Comparison of ENCODE assay signal across 8 mouse cellular contexts in the genomic region with DNA sequence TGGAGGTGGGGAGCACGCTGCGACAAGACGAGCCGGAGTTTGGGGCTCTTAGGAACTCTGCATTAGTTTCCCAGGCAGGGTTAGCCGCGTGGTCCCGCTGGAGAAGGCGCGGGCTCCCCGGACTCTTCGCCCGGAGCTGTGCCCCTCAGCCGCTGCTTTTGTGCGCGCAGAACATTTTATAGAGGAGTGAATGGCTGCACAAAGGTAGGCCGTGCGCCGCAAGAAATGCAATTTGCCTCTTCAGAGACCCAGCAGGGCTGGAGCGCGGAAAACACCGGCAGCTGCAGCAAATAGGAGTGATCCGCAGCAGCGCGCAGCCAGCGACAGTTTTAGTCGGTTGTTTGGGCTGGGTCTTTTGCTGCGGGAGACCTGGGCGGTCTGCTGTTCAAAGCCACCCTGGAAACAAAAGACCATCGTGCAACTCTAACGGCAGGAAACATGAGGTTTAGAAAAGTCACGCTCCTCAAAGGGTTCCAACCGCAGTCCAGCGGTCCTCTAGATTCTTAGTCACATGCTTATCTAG. TPM values are rescaled to one million over a fixed set of nuclear protein-coding genes. Genes with fewer than 3 reads are reported as not detected.
DNase-seq lines count a peak whose midpoint lies in the region; ATAC-seq and TF ChIP-seq lines count a peak whose summit lies in the region.

Zfp800 (minus strand) TSS at position 325 of the 523 bp plus-strand sequence.

- no peaks in the 10 kb centered on the region for H3K9me3 ChIP-seq in lung, embryonic 14.5 days (ENCODE audit: low read depth, low read length)
- H3K9me3 ChIP-seq in forebrain, embryonic 12.5 days = 0 out of 2 replicates have a peak, but pooled peaks cover 4% of the 10 kb centered on the region
- H3K9me3 ChIP-seq in intestine, embryonic 14.5 days (ENCODE audit: control insufficient read depth, low read length) = peaks cover 7% of the 10 kb centered on the region; the same call in 1 of the 2 replicates
- H3K9me3 ChIP-seq in megakaryocyte, embryonic 14.5 days = peaks cover 16% of the 10 kb centered on the region
- no peaks in the 10 kb centered on the region for H3K9me3 ChIP-seq in stomach, postnatal 0 days (ENCODE audit: control insufficient read depth, low read length)

- H3K4me1 ChIP-seq in lung, embryonic 14.5 days (ENCODE audit: insufficient read depth) = no peaks in the 10 kb centered on the region
- peaks cover 24% of the 10 kb centered on the region for H3K4me1 ChIP-seq in forebrain, embryonic 12.5 days
- no peaks in the 10 kb centered on the region for H3K4me1 ChIP-seq in intestine, embryonic 14.5 days (replicated peaks; ENCODE audit: control insufficient read depth, insufficient read depth, low read length)
- peaks cover 13% of the 10 kb centered on the region for H3K4me1 ChIP-seq in megakaryocyte, embryonic 14.5 days
- no peaks in the 10 kb centered on the region for H3K4me1 ChIP-seq in stomach, postnatal 0 days (replicated peaks; ENCODE audit: control insufficient read depth, insufficient read depth)

- H3K36me3 ChIP-seq in lung, embryonic 14.5 days (ENCODE audit: insufficient read depth) = no peaks in the 10 kb centered on the region
- no peaks in the 10 kb centered on the region for H3K36me3 ChIP-seq in forebrain, embryonic 12.5 days (replicated peaks)
- H3K36me3 ChIP-seq in intestine, embryonic 14.5 days (ENCODE audit: control insufficient read depth, insufficient read depth, low read length) = no peaks in the 10 kb centered on the region
- no peaks in the 10 kb centered on the region for H3K36me3 ChIP-seq in megakaryocyte, embryonic 14.5 days (replicated peaks; ENCODE audit: low read length)
- H3K36me3 ChIP-seq in stomach, postnatal 0 days (ENCODE audit: control insufficient read depth, insufficient read depth, low read length) = no peaks in the 10 kb centered on the region

- TF ChIP-seq EP300 in stomach, postnatal 0 days (optimal IDR thresholded peaks at IDR 0.05) = no peak

- no peak for TF ChIP-seq CTCF in lung, embryonic 14.5 days (IDR thresholded peaks at IDR 0.05; ENCODE audit: low read depth)
- TF ChIP-seq CTCF in stomach, postnatal 0 days (IDR thresholded peaks at IDR 0.05; ENCODE audit: low read depth) = no peak

- H3K4me2 ChIP-seq in lung, embryonic 14.5 days = peak within 1 kb of the TSS; percentile 65
- H3K4me2 ChIP-seq in forebrain, embryonic 12.5 days = peak within 1 kb of the TSS; percentile 76
- H3K4me2 ChIP-seq in intestine, embryonic 14.5 days (ENCODE audit: low read length) = peak within 1 kb of the TSS; percentile 81
- peak within 1 kb of the TSS; percentile 82 for H3K4me2 ChIP-seq in stomach, postnatal 0 days (replicated peaks; ENCODE audit: low read depth)

- H3K27me3 ChIP-seq in lung, embryonic 14.5 days (ENCODE audit: insufficient read depth, low read length) = peaks cover 27% of the 10 kb centered on the region
- peaks cover 58% of the 10 kb centered on the region for H3K27me3 ChIP-seq in forebrain, embryonic 12.5 days
- peaks cover 35% of the 10 kb centered on the region for H3K27me3 ChIP-seq in intestine, embryonic 14.5 days (replicated peaks; ENCODE audit: control insufficient read depth, insufficient read depth, low read length)
- peaks cover 51% of the 10 kb centered on the region for H3K27me3 ChIP-seq in megakaryocyte, embryonic 14.5 days (replicated peaks)
- H3K27me3 ChIP-seq in stomach, postnatal 0 days (ENCODE audit: control insufficient read depth, insufficient read depth, low read length) = no peaks in the 10 kb centered on the region; the same call in 1 of the 2 replicates

- H3K4me3 ChIP-seq in lung, embryonic 14.5 days (ENCODE audit: low read depth, low read length) = peak within 1 kb of the TSS; percentile 34
- H3K4me3 ChIP-seq in forebrain, embryonic 12.5 days (replicated peaks) = peak within 1 kb of the TSS; percentile 47
- H3K4me3 ChIP-seq in intestine, embryonic 14.5 days (ENCODE audit: low read depth, low read length) = peak within 1 kb of the TSS; percentile 36
- peak within 1 kb of the TSS; percentile 91 for H3K4me3 ChIP-seq in megakaryocyte, embryonic 14.5 days (replicated peaks)
- H3K4me3 ChIP-seq in stomach, postnatal 0 days (ENCODE audit: low read depth, low read length) = peak within 1 kb of the TSS; percentile 41

- H3K9ac ChIP-seq in lung, embryonic 14.5 days = peak within 1 kb of the TSS; percentile 33; the same call in 1 of the 2 replicates
- H3K9ac ChIP-seq in forebrain, embryonic 12.5 days = peak within 1 kb of the TSS; percentile 53
- peak within 1 kb of the TSS; percentile 29; the same call in 1 of the 2 replicates for H3K9ac ChIP-seq in intestine, embryonic 14.5 days (ENCODE audit: low read length)
- peak within 1 kb of the TSS; percentile 28; the same call in 1 of the 2 replicates for H3K9ac ChIP-seq in stomach, postnatal 0 days (ENCODE audit: low read length)

- peak; percentile 52 for DNase-seq in lung, embryonic 14.5 days
- no peak for DNase-seq in lung, postnatal 25 days (ENCODE audit: low spot score)
- no peak for DNase-seq in adrenal gland, postnatal 14 days
- DNase-seq in intestine, embryonic 14.5 days (ENCODE audit: low spot score) = peak; percentile 78
- peak; percentile 21 for DNase-seq in stomach, postnatal 0 days (ENCODE audit: low spot score)
- DNase-seq in lung, postnatal 14 days = no peak

- no peak within 1 kb of the TSS for H3K27ac ChIP-seq in lung, embryonic 14.5 days (ENCODE audit: low read depth)
- peak within 1 kb of the TSS; percentile 83 for H3K27ac ChIP-seq in forebrain, embryonic 12.5 days
- H3K27ac ChIP-seq in intestine, embryonic 14.5 days (ENCODE audit: low read depth) = no peak within 1 kb of the TSS
- no peak within 1 kb of the TSS for H3K27ac ChIP-seq in stomach, postnatal 0 days (replicated peaks)

- no peak for ATAC-seq in lung, embryonic 14.5 days (ENCODE audit: insufficient read depth)
- peak; percentile 47; the same call in 1 of the 2 replicates for ATAC-seq in forebrain, embryonic 12.5 days (ENCODE audit: low FRiP score)
- no peak for ATAC-seq in intestine, embryonic 14.5 days (replicated peaks; ENCODE audit: low FRiP score, low TSS enrichment, low read depth)
- ATAC-seq in stomach, postnatal 0 days (ENCODE audit: low FRiP score, low TSS enrichment) = no peak

- 2% methylated on average over 33 of the region's 33 CpGs for WGBS in lung, embryonic 14.5 days
- WGBS in forebrain, embryonic 12.5 days = under 1% methylated on average over 33 of the region's 33 CpGs
- 2% methylated on average over 33 of the region's 33 CpGs for WGBS in intestine, embryonic 14.5 days
- under 1% methylated on average over 33 of the region's 33 CpGs for WGBS in stomach, postnatal 0 days

RNA-seq across cellular contexts. Expression of gene Zfp800, which starts in this region (rescaled TPM):
- polyA plus RNA-seq in lung, embryonic 14.5 days (2014; fragmentation: Nextera tagmentation; extraction: Ambion mirVana) = 19.8 and 21.9 TPM in 2 replicates
- 22.5 and 25.3 TPM in 2 replicates for total RNA-seq in adrenal gland, postnatal 14 days (2021)
- polyA plus RNA-seq in forebrain, embryonic 12.5 days (2016; fragmentation: Nextera tagmentation; extraction: Ambion mirVana) = 28.1 and 28.4 TPM in 2 replicates
- 22.7 and 26.8 TPM in 2 replicates for polyA plus RNA-seq in intestine, embryonic 14.5 days (2014; fragmentation: Nextera tagmentation; extraction: Ambion mirVana)
- 6.0 and 7.4 TPM in 2 replicates for polyA plus RNA-seq in megakaryocyte, embryonic 14.5 days (2012; ENCODE audit: insufficient read depth, low replicate concordance)
- polyA plus RNA-seq in stomach, postnatal 0 days (2015; fragmentation: Nextera tagmentation; extraction: Ambion mirVana) = 17.8 and 18.4 TPM in 2 replicates

Comparison
In these comparisons a context has a peak if more than half of its experiments do, and no peak if none do; other contexts are left out.
1. DNase-seq: peak in lung, embryonic 14.5 days (single experiment), intestine, embryonic 14.5 days (single experiment) and stomach, postnatal 0 days (single experiment); none in lung, postnatal 25 days (single experiment), adrenal gland, postnatal 14 days (single experiment) and lung, postnatal 14 days (single experiment).
2. H3K4me3 ChIP-seq: peak in every context shown above with its lines; median percentile 91 in megakaryocyte, embryonic 14.5 days; 47 in forebrain, embryonic 12.5 days; 41 in stomach, postnatal 0 days; 36 in intestine, embryonic 14.5 days; 34 in lung, embryonic 14.5 days.
3. Peak in every context shown above with its lines, with median percentiles within 50 percentile points of each other: H3K4me2 ChIP-seq and H3K9ac ChIP-seq.